Mouse (Mus musculus): Measurements from ENCODE around the gene Odf2. TPM values are rescaled to one million over a fixed set of nuclear protein-coding genes. Genes with fewer than 3 reads are reported as not detected.
"Not testable (repeated sequence)": the region's sequence is repeated elsewhere in the genome, so short reads cannot be mapped to it uniquely, and the experiment has no call there.

Gene Odf2
- polyA plus RNA-seq, 1 experiment from 2014 or later: 81.7 TPM

- H3K4me2 ChIP-seq: no peak overlapping the region
- no peak overlapping the region for H3K9ac ChIP-seq (ENCODE audit: low read depth, low read length)
- H3K27me3 ChIP-seq (replicated peaks; ENCODE audit: control insufficient read depth, insufficient read depth, low read length): no peaks in the 10 kb centered on the region
- H3K4me1 ChIP-seq (replicated peaks; ENCODE audit: control insufficient read depth, insufficient read depth, low read length): no peaks in the 10 kb centered on the region; the same call in 1 of the 2 replicates
- no peak overlapping the region for H3K4me3 ChIP-seq (ENCODE audit: low read depth, low read length)
- no peak for ATAC-seq (replicated peaks; ENCODE audit: low FRiP score)
- WGBS: 64% methylated on average over 17 of the region's 17 CpGs
- H3K36me3 ChIP-seq (ENCODE audit: control insufficient read depth, insufficient read depth, low read length): peaks cover 24% of the 10 kb centered on the region
- no peak overlapping the region for H3K27ac ChIP-seq (ENCODE audit: low read depth, low read length)
- no peaks in the 10 kb centered on the region for H3K9me3 ChIP-seq (ENCODE audit: control insufficient read depth, low read length)
- no peak for DNase-seq (ENCODE audit: low spot score)
Measured at GRCm38 (mm10) chr2:29879964-29880830, 8.8 kb upstream of the Odf2 start.

GRCm38 (mm10) chr2:29886659-29887292 lies 2.2 kb upstream of the Odf2 start:
- H3K27me3 ChIP-seq (replicated peaks; ENCODE audit: control insufficient read depth, insufficient read depth, low read length); H3K4me2 ChIP-seq; DNase-seq (ENCODE audit: low spot score); H3K9me3 ChIP-seq (ENCODE audit: control insufficient read depth, low read length); H3K9ac ChIP-seq (ENCODE audit: low read depth, low read length); H3K36me3 ChIP-seq (ENCODE audit: control insufficient read depth, insufficient read depth, low read length); H3K27ac ChIP-seq (ENCODE audit: low read depth, low read length); ATAC-seq (replicated peaks; ENCODE audit: low FRiP score); H3K4me3 ChIP-seq (ENCODE audit: low read depth, low read length): not testable (repeated sequence)
- H3K4me1 ChIP-seq (replicated peaks; ENCODE audit: control insufficient read depth, insufficient read depth, low read length): peaks cover 11% of the 10 kb centered on the region
- WGBS: 71% methylated on average over 9 of the region's 9 CpGs

- no peaks in the 10 kb centered on the region for H3K9me3 ChIP-seq (ENCODE audit: control insufficient read depth, low read length)
- peak; percentile 94 for DNase-seq (ENCODE audit: low spot score)
- H3K9ac ChIP-seq (ENCODE audit: low read depth, low read length): peak overlapping the region; percentile 91
- H3K27me3 ChIP-seq (replicated peaks; ENCODE audit: control insufficient read depth, insufficient read depth, low read length): no peaks in the 10 kb centered on the region
- WGBS: under 1% methylated on average over 60 of the region's 61 CpGs
- peak overlapping the region; percentile 81 for H3K27ac ChIP-seq (ENCODE audit: low read depth, low read length)
- H3K4me2 ChIP-seq: peak overlapping the region; percentile 87
- H3K4me3 ChIP-seq (ENCODE audit: low read depth, low read length): peak overlapping the region; percentile 82
- H3K4me1 ChIP-seq (replicated peaks; ENCODE audit: control insufficient read depth, insufficient read depth, low read length): peaks cover 11% of the 10 kb centered on the region
- ATAC-seq (replicated peaks; ENCODE audit: low FRiP score): peak; percentile 93
- peaks cover 31% of the 10 kb centered on the region for H3K36me3 ChIP-seq (ENCODE audit: control insufficient read depth, insufficient read depth, low read length)
Measured at GRCm38 (mm10) chr2:29889991-29890833, 1.2 kb downstream of the Odf2 start.

- Histone ChIP-seq H3K4me2 (no peak overlapping the region; the same call in 1 of the 2 replicates), H3K36me3 (ENCODE audit: control insufficient read depth, insufficient read depth, low read length) (peaks cover 44% of the 10 kb centered on the region), H3K4me1 (replicated peaks; ENCODE audit: control insufficient read depth, insufficient read depth, low read length) (peaks cover 11% of the 10 kb centered on the region), H3K27ac (ENCODE audit: low read depth, low read length) (no peak overlapping the region), H3K9me3 (ENCODE audit: control insufficient read depth, low read length) (no peaks in the 10 kb centered on the region), H3K27me3 (replicated peaks; ENCODE audit: control insufficient read depth, insufficient read depth, low read length) (no peaks in the 10 kb centered on the region), H3K9ac (ENCODE audit: low read depth, low read length) (peak overlapping the region; percentile 91; the same call in 1 of the 2 replicates), H3K4me3 (ENCODE audit: low read depth, low read length) (no peak overlapping the region)
- 97% methylated on average over 6 of the region's 6 CpGs for WGBS
- DNase-seq (ENCODE audit: low spot score) (no peak), ATAC-seq (replicated peaks; ENCODE audit: low FRiP score) (no peak)
Measured at GRCm38 (mm10) chr2:29891773-29892172, 2.8 kb downstream of the Odf2 start.

- peaks cover 78% of the 10 kb centered on the region for H3K36me3 ChIP-seq (ENCODE audit: control insufficient read depth, insufficient read depth, low read length)
- WGBS: 100% methylated on average over 1 of the region's 1 CpGs
- H3K9ac ChIP-seq (ENCODE audit: low read depth, low read length): no peak overlapping the region
- H3K4me2 ChIP-seq: no peak overlapping the region
- no peak overlapping the region for H3K4me3 ChIP-seq (ENCODE audit: low read depth, low read length)
- DNase-seq (ENCODE audit: low spot score) (no peak), ATAC-seq (replicated peaks; ENCODE audit: low FRiP score) (no peak)
- H3K4me1 ChIP-seq (replicated peaks; ENCODE audit: control insufficient read depth, insufficient read depth, low read length): peaks cover 5% of the 10 kb centered on the region
- no peak overlapping the region for H3K27ac ChIP-seq (ENCODE audit: low read depth, low read length)
- H3K9me3 ChIP-seq (ENCODE audit: control insufficient read depth, low read length): no peaks in the 10 kb centered on the region
- H3K27me3 ChIP-seq (replicated peaks; ENCODE audit: control insufficient read depth, insufficient read depth, low read length): no peaks in the 10 kb centered on the region
Measured at GRCm38 (mm10) chr2:29896071-29896470, 7.0 kb downstream of the Odf2 start.

GRCm38 (mm10) chr2:29897366-29897765 lies 8.3 kb downstream of the Odf2 start:
- H3K4me2 ChIP-seq: no peak overlapping the region
- DNase-seq (ENCODE audit: low spot score) (no peak), ATAC-seq (replicated peaks; ENCODE audit: low FRiP score) (no peak)
- 92% methylated on average over 2 of the region's 2 CpGs for WGBS
- no peak overlapping the region for H3K4me3 ChIP-seq (ENCODE audit: low read depth, low read length)
- no peak overlapping the region for H3K27ac ChIP-seq (ENCODE audit: low read depth, low read length)
- no peaks in the 10 kb centered on the region for H3K4me1 ChIP-seq (replicated peaks; ENCODE audit: control insufficient read depth, insufficient read depth, low read length)
- H3K9me3 ChIP-seq (ENCODE audit: control insufficient read depth, low read length): no peaks in the 10 kb centered on the region
- H3K36me3 ChIP-seq (ENCODE audit: control insufficient read depth, insufficient read depth, low read length): peaks cover 83% of the 10 kb centered on the region
- no peak overlapping the region for H3K9ac ChIP-seq (ENCODE audit: low read depth, low read length)
- H3K27me3 ChIP-seq (replicated peaks; ENCODE audit: control insufficient read depth, insufficient read depth, low read length): no peaks in the 10 kb centered on the region

- Histone ChIP-seq H3K36me3 (ENCODE audit: control insufficient read depth, insufficient read depth, low read length) (peaks cover 84% of the 10 kb centered on the region), H3K4me2 (no peak overlapping the region), H3K4me3 (ENCODE audit: low read depth, low read length) (no peak overlapping the region), H3K27me3 (replicated peaks; ENCODE audit: control insufficient read depth, insufficient read depth, low read length) (no peaks in the 10 kb centered on the region), H3K9ac (ENCODE audit: low read depth, low read length) (no peak overlapping the region), H3K27ac (ENCODE audit: low read depth, low read length) (no peak overlapping the region), H3K4me1 (replicated peaks; ENCODE audit: control insufficient read depth, insufficient read depth, low read length) (no peaks in the 10 kb centered on the region), H3K9me3 (ENCODE audit: control insufficient read depth, low read length) (no peaks in the 10 kb centered on the region)
- no peak for ATAC-seq (replicated peaks; ENCODE audit: low FRiP score)
- WGBS: 86% methylated on average over 1 of the region's 1 CpGs
- no peak for DNase-seq (ENCODE audit: low spot score)
Measured at GRCm38 (mm10) chr2:29898081-29898480, 9.1 kb downstream of the Odf2 start.

GRCm38 (mm10) chr2:29902194-29902593 lies 13.2 kb downstream of the Odf2 start:
- Histone ChIP-seq H3K4me1 (replicated peaks; ENCODE audit: control insufficient read depth, insufficient read depth, low read length) (no peaks in the 10 kb centered on the region), H3K27me3 (replicated peaks; ENCODE audit: control insufficient read depth, insufficient read depth, low read length) (no peaks in the 10 kb centered on the region), H3K36me3 (ENCODE audit: control insufficient read depth, insufficient read depth, low read length) (peaks cover 80% of the 10 kb centered on the region), H3K4me3 (ENCODE audit: low read depth, low read length) (no peak overlapping the region), H3K27ac (ENCODE audit: low read depth, low read length) (no peak overlapping the region), H3K9me3 (ENCODE audit: control insufficient read depth, low read length) (no peaks in the 10 kb centered on the region), H3K9ac (ENCODE audit: low read depth, low read length) (no peak overlapping the region), H3K4me2 (no peak overlapping the region)
- ATAC-seq (replicated peaks; ENCODE audit: low FRiP score) (no peak), DNase-seq (ENCODE audit: low spot score) (no peak)
- 87% methylated on average over 10 of the region's 10 CpGs for WGBS

All from liver, embryonic 11.5 days (tissue).